ENCODE assay signal across 22 mouse cellular contexts in genomic region chr17:28283199-28283598, GRCm38 (mm10).
"Had no signal": no experiment of that assay in that cellular context is flagged by ENCODE, and none has a peak within 500 bp of the region (broad histone marks: within the 10 kb centered on the region; RNA-seq: fewer than 3 reads in every experiment).

No protein-coding gene starts in this region.

- ATAC-seq: liver, postnatal 0 days; midbrain, embryonic 13.5 days; midbrain, embryonic 16.5 days had no signal

- H3K9me3 ChIP-seq: kidney, embryonic 15.5 days; limb, embryonic 10.5 days; limb, embryonic 13.5 days; lung, embryonic 15.5 days; midbrain, embryonic 10.5 days; midbrain, embryonic 13.5 days; neural tube, embryonic 13.5 days had no signal

- H3K9ac ChIP-seq: kidney, embryonic 15.5 days; limb, embryonic 13.5 days; liver, embryonic 14.5 days; liver, postnatal 0 days; lung, embryonic 15.5 days; midbrain, embryonic 13.5 days; neural tube, embryonic 13.5 days had no signal

- H3K4me2 ChIP-seq: kidney, embryonic 15.5 days; limb, embryonic 13.5 days; lung, embryonic 15.5 days; midbrain, embryonic 13.5 days; neural tube, embryonic 13.5 days had no signal

- H3K27ac ChIP-seq: kidney, embryonic 15.5 days; limb, embryonic 10.5 days; limb, embryonic 13.5 days; liver, embryonic 14.5 days; lung, embryonic 15.5 days; midbrain, embryonic 10.5 days; midbrain, embryonic 13.5 days; neural tube, embryonic 13.5 days; stomach, postnatal 0 days had no signal

- DNase-seq: kidney, adult 18-20 months; kidney, postnatal 10 days; kidney, postnatal 36 days; layer of hippocampus, adult 9-11 months; liver; liver, postnatal 0 days; lung, postnatal 14 days; lung, postnatal 4 days; thymus, adult 2 months; thymus, postnatal 14 days; thymus, postnatal 4 days had no signal

- H3K36me3 ChIP-seq: kidney, embryonic 15.5 days; lung, embryonic 15.5 days; midbrain, embryonic 10.5 days; midbrain, embryonic 13.5 days; neural tube, embryonic 13.5 days had no signal

- H3K4me3 ChIP-seq: kidney, embryonic 15.5 days; limb, embryonic 10.5 days; limb, embryonic 13.5 days; lung, embryonic 15.5 days; midbrain, embryonic 10.5 days; midbrain, embryonic 13.5 days; myocyte; neural tube, embryonic 13.5 days had no signal

- H3K27me3 ChIP-seq: kidney, embryonic 15.5 days; limb, embryonic 13.5 days; lung, embryonic 15.5 days; midbrain, embryonic 13.5 days; neural tube, embryonic 13.5 days had no signal
